9 mouse cellular contexts compared by ENCODE assay signal in genomic region chr2:153045884-153046299, GRCm38 (mm10). TPM values are rescaled to one million over a fixed set of nuclear protein-coding genes. Genes with fewer than 3 reads are reported as not detected.
DNase-seq lines count a peak whose midpoint lies in the region; ATAC-seq and TF ChIP-seq lines count a peak whose summit lies in the region.
"Had no signal": no experiment of that assay in that cellular context is flagged by ENCODE, and none has a peak within 500 bp of the region (broad histone marks: within the 10 kb centered on the region; RNA-seq: fewer than 3 reads in every experiment).

No protein-coding gene starts in this region.

- H3K4me3 ChIP-seq in stomach, embryonic 14.5 days (ENCODE audit: low read depth, low read length), result no peak overlapping the region
- no peak overlapping the region for H3K4me3 ChIP-seq in stomach, postnatal 0 days (ENCODE audit: low read depth, low read length)
- H3K4me3 ChIP-seq in liver, postnatal 0 days (ENCODE audit: low read depth, low read length), result no peak overlapping the region

- intact Hi-C loops in left cerebral cortex, postnatal 10 days (cut with DNase I), result no loop called here

- WGBS in stomach, embryonic 14.5 days, result 20% methylated on average over 8 of the region's 8 CpGs
- WGBS in stomach, postnatal 0 days, result 39% methylated on average over 8 of the region's 8 CpGs
- WGBS in liver, postnatal 0 days (ENCODE audit: insufficient replicate concordance), result 21% methylated on average over 8 of the region's 8 CpGs

- no peaks in the 10 kb centered on the region for H3K4me1 ChIP-seq in stomach, embryonic 14.5 days (ENCODE audit: control insufficient read depth, insufficient read depth, low read length)
- no peaks in the 10 kb centered on the region for H3K4me1 ChIP-seq in stomach, postnatal 0 days (replicated peaks; ENCODE audit: control insufficient read depth, insufficient read depth)
- H3K4me1 ChIP-seq in liver, postnatal 0 days (ENCODE audit: insufficient read depth), result no peaks in the 10 kb centered on the region

- no peaks in the 10 kb centered on the region for H3K36me3 ChIP-seq in stomach, embryonic 14.5 days (ENCODE audit: control insufficient read depth, insufficient read depth, low read length)
- no peaks in the 10 kb centered on the region for H3K36me3 ChIP-seq in stomach, postnatal 0 days (ENCODE audit: control insufficient read depth, insufficient read depth, low read length)
- H3K36me3 ChIP-seq in liver, postnatal 0 days (replicated peaks; ENCODE audit: insufficient read depth, low read length), result no peaks in the 10 kb centered on the region

- H3K9me3 ChIP-seq in stomach, embryonic 14.5 days (ENCODE audit: control insufficient read depth, low read depth, low read length), result no peaks in the 10 kb centered on the region
- no peaks in the 10 kb centered on the region for H3K9me3 ChIP-seq in stomach, postnatal 0 days (ENCODE audit: control insufficient read depth, low read length)
- no peaks in the 10 kb centered on the region for H3K9me3 ChIP-seq in liver, postnatal 0 days (ENCODE audit: low read length)

- no peak for TF ChIP-seq EP300 in stomach, postnatal 0 days (optimal IDR thresholded peaks at IDR 0.05)
- no peak for TF ChIP-seq EP300 in liver, postnatal 0 days (IDR thresholded peaks at IDR 0.05; ENCODE audit: low read depth)

- H3K4me2 ChIP-seq in stomach, embryonic 14.5 days (replicated peaks; ENCODE audit: low read depth, low read length), result no peak overlapping the region
- no peak overlapping the region for H3K4me2 ChIP-seq in stomach, postnatal 0 days (replicated peaks; ENCODE audit: low read depth)
- no peak overlapping the region for H3K4me2 ChIP-seq in liver, postnatal 0 days (ENCODE audit: low read depth, low read length)

- no peak overlapping the region for H3K9ac ChIP-seq in stomach, embryonic 14.5 days (replicated peaks; ENCODE audit: low read depth, low read length)
- no peak overlapping the region for H3K9ac ChIP-seq in stomach, postnatal 0 days (ENCODE audit: low read length)
- H3K9ac ChIP-seq in liver, postnatal 0 days (replicated peaks), result no peak overlapping the region

- ATAC-seq in stomach, embryonic 14.5 days (ENCODE audit: insufficient number of reproducible peaks, insufficient read depth, low FRiP score, low read depth), result 0 out of 2 replicates have a peak, but pooled peaks have one; percentile 63
- ATAC-seq in stomach, postnatal 0 days (ENCODE audit: low FRiP score, low TSS enrichment), result no peak
- no peak for ATAC-seq in liver, postnatal 0 days

- H3K27ac ChIP-seq in stomach, embryonic 14.5 days (ENCODE audit: low read length), result no peak overlapping the region
- H3K27ac ChIP-seq in stomach, postnatal 0 days (replicated peaks), result no peak overlapping the region
- H3K27ac ChIP-seq in liver, postnatal 0 days (ENCODE audit: low read depth), result no peak overlapping the region

- no peaks in the 10 kb centered on the region for H3K27me3 ChIP-seq in stomach, embryonic 14.5 days (ENCODE audit: control insufficient read depth, insufficient read depth, low read length)
- H3K27me3 ChIP-seq in stomach, postnatal 0 days (ENCODE audit: control insufficient read depth, insufficient read depth, low read length), result no peaks in the 10 kb centered on the region
- no peaks in the 10 kb centered on the region for H3K27me3 ChIP-seq in liver, postnatal 0 days (ENCODE audit: insufficient read depth, low read length)

- peak; percentile 69 for DNase-seq in cerebellum, adult 11-12 months
- no peak for DNase-seq in cerebellum, adult 11 months
- no peak for DNase-seq in stomach, postnatal 0 days (ENCODE audit: low spot score)
- peak; percentile 58 to 70 for DNase-seq in left cerebral cortex, postnatal 10 days (ENCODE audit: extremely low spot score in 1 of 2, low spot score in 2 of 2)
- DNase-seq in c-Kit-positive CD71-positive TER-119-positive erythroid progenitor cells, embryonic 14.5 days (ENCODE audit: low spot score), result no peak
- no peak for DNase-seq in testis, postnatal 14 days (ENCODE audit: low spot score)
- no peak for DNase-seq in liver, postnatal 0 days
- DNase-seq: kidney, adult 2 months had no signal

- TF ChIP-seq CTCF in stomach, postnatal 0 days (IDR thresholded peaks at IDR 0.05; ENCODE audit: low read depth), result no peak
- no peak for TF ChIP-seq CTCF in liver, postnatal 0 days (IDR thresholded peaks at IDR 0.05; ENCODE audit: low read depth)

RNA-seq across cellular contexts. Expression of gene Xkr7, which starts 14.2 kb away (rescaled TPM):
- polyA plus RNA-seq in stomach, embryonic 14.5 days (2014; fragmentation: Nextera tagmentation; extraction: Ambion mirVana), result 0.13 TPM in 1 of 2 replicates, not detected in the other
- 0.04 TPM in 1 of 2 replicates, not detected in the other for polyA plus RNA-seq in stomach, postnatal 0 days (2015; fragmentation: Nextera tagmentation; extraction: Ambion mirVana)
- total RNA-seq in left cerebral cortex, postnatal 10 days (2021), result 10 to 100 TPM; 11.8 to 12.4 TPM
- polyA plus RNA-seq in liver, postnatal 0 days (2015; fragmentation: Nextera tagmentation; extraction: Ambion mirVana), result not detected in 2 replicates
- polyA plus RNA-seq: kidney, adult 2 months had no signal

RNA-seq across cellular contexts. Expression of gene Ccm2l, which starts 19.9 kb away (rescaled TPM):
- 1.7 and 2.3 TPM in 2 replicates for polyA plus RNA-seq in stomach, embryonic 14.5 days (2014; fragmentation: Nextera tagmentation; extraction: Ambion mirVana)
- polyA plus RNA-seq in stomach, postnatal 0 days (2015; fragmentation: Nextera tagmentation; extraction: Ambion mirVana), result 1.1 and 1.2 TPM in 2 replicates
- 1 to 10 TPM; 6.8 to 7.1 TPM for total RNA-seq in left cerebral cortex, postnatal 10 days (2021)
- polyA plus RNA-seq in liver, postnatal 0 days (2015; fragmentation: Nextera tagmentation; extraction: Ambion mirVana), result 0.89 and 1.1 TPM in 2 replicates

RNA-seq across cellular contexts. Expression of gene Pdrg1, which starts 30.7 kb away (rescaled TPM):
- polyA plus RNA-seq in stomach, embryonic 14.5 days (2014; fragmentation: Nextera tagmentation; extraction: Ambion mirVana), result 59.3 and 59.7 TPM in 2 replicates
- 66.0 and 66.8 TPM in 2 replicates for polyA plus RNA-seq in stomach, postnatal 0 days (2015; fragmentation: Nextera tagmentation; extraction: Ambion mirVana)
- total RNA-seq in left cerebral cortex, postnatal 10 days (2021), result 10 to 100 TPM; 59.8 to 60.9 TPM
- polyA plus RNA-seq in liver, postnatal 0 days (2015; fragmentation: Nextera tagmentation; extraction: Ambion mirVana), result 26.0 and 26.2 TPM in 2 replicates

Comparison
In these comparisons a context has a peak if more than half of its experiments do, and no peak if none do; other contexts are left out.
1. DNase-seq: peak in cerebellum, adult 11-12 months (single experiment) and left cerebral cortex, postnatal 10 days (2 of 2); none in cerebellum, adult 11 months (single experiment), stomach, postnatal 0 days (single experiment), c-Kit-positive CD71-positive TER-119-positive erythroid progenitor cells, embryonic 14.5 days (single experiment), testis, postnatal 14 days (single experiment) and liver, postnatal 0 days (single experiment).